Mouse (Mus musculus) kidney, embryonic 14.5 days (tissue): Measurements from ENCODE around the gene Polr3g. TPM values are rescaled to one million over a fixed set of nuclear protein-coding genes. Genes with fewer than 3 reads are reported as not detected.

ENCODE experiments used
- ATAC-seq: fragments of 200-750 bp; cut with Nextera tagmentation; 2 replicates; pipeline ENCODE4 v1.8.0; 2017; ENCODE audit warnings: moderate number of reproducible peaks, mild to moderate bottlenecking, moderate TSS enrichment, moderate library complexity; ENCODE audit not compliant: low FRiP score, low TSS enrichment
- H3K27ac ChIP-seq: fragments of 300-500 bp; sonication (generic); 2 replicates; pipeline ENCODE4 v1.5.1; 2014; ENCODE audit warnings: low read depth, mild to moderate bottlenecking, low read length, moderate library complexity, mixed read lengths
- H3K27me3 ChIP-seq: fragments of 300-500 bp; sonication (generic); 2 replicates; pipeline ENCODE4 v1.6.1; 2014; ENCODE audit warnings: mild to moderate bottlenecking, low read length; ENCODE audit not compliant: control insufficient read depth, insufficient read depth
- H3K36me3 ChIP-seq: fragments of 300-500 bp; sonication (generic); 2 replicates; pipeline ENCODE4 v1.6.1; 2014; ENCODE audit warnings: low read length, mixed read lengths; ENCODE audit not compliant: control insufficient read depth, insufficient read depth
- H3K4me1 ChIP-seq: fragments of 300-500 bp; sonication (generic); 2 replicates; pipeline ENCODE4 v1.6.1; 2014; ENCODE audit warnings: low read length, mixed read lengths; ENCODE audit not compliant: control insufficient read depth, insufficient read depth
- H3K4me2 ChIP-seq: fragments of 300-500 bp; sonication (generic); replicated peaks from 2 replicates; pipeline ENCODE4 v1.6.1; 2014; ENCODE audit warnings: low read depth, mild to moderate bottlenecking, low read length
- H3K4me3 ChIP-seq: fragments of 300-500 bp; sonication (generic); 2 replicates; pipeline ENCODE4 v1.5.1; 2014; ENCODE audit warnings: mild to moderate bottlenecking, low read length
- H3K9ac ChIP-seq: fragments of 300-500 bp; sonication (generic); 2 replicates; pipeline ENCODE4 v1.6.1; 2014; ENCODE audit warnings: low read depth, mild to moderate bottlenecking, low read length, moderate library complexity
- H3K9me3 ChIP-seq: fragments of 300-500 bp; sonication (generic); 2 replicates; pipeline ENCODE4 v1.6.1; 2016; ENCODE audit warnings: low read length; ENCODE audit not compliant: control insufficient read depth
- WGBS: fragments of 180-500 bp; shearing (Covaris S2); extraction: QIAGEN DNeasy Blood & Tissue Kit; methylation state at CpG from one replicate; pipeline ENCODE4 v1.1.7; 2014; 5-methylcytosine and 5-hydroxymethylcytosine counted together
- polyA plus RNA-seq: library from polyadenylated mRNA; unstranded; fragments of >200 nt; fragmentation: Nextera tagmentation; extraction: Ambion mirVana; gene quantifications from 2 replicates; pipeline ENCODE4 v1.2.1, GENCODE M21; 2014

Polr3g gene
- polyA plus RNA-seq, result 14.4 and 15.0 TPM in 2 replicates

GRCm38 (mm10) chr13:81710775-81711545 is at the start of gene Polr3g, which contains the start of gene Mblac2:
Gene Polr3g, minus strand, starts transcription at chr13:81711013.
Gene Mblac2, plus strand, starts transcription at chr13:81711341.
- Histone ChIP-seq H3K27ac (peak within 1 kb of the TSS; percentile 73; the same call in 1 of the 2 replicates), H3K4me3 (peak within 1 kb of the TSS; percentile 78), H3K9ac (peak within 1 kb of the TSS; percentile 62), H3K4me2 (peak within 1 kb of the TSS; percentile 97), H3K4me1 (no peaks in the 10 kb centered on the region; the same call in 1 of the 2 replicates), H3K9me3 (no peaks in the 10 kb centered on the region), H3K36me3 (no peaks in the 10 kb centered on the region), H3K27me3 (no peaks in the 10 kb centered on the region)
- peak; percentile 97 for ATAC-seq
- 0% methylated on average over 61 of the region's 61 CpGs for WGBS

GRCm38 (mm10) chr13:81760379-81760778 is 49.6 kb upstream of the Polr3g start:
- Histone ChIP-seq H3K4me2 (no peak overlapping the region), H3K4me3 (no peak overlapping the region), H3K9ac (no peak overlapping the region), H3K27ac (no peak overlapping the region), H3K9me3 (no peaks in the 10 kb centered on the region), H3K36me3 (no peaks in the 10 kb centered on the region), H3K27me3 (no peaks in the 10 kb centered on the region), H3K4me1 (no peaks in the 10 kb centered on the region)
- WGBS, result 30% methylated on average over 3 of the region's 3 CpGs
- no peak for ATAC-seq

GRCm38 (mm10) chr13:81757058-81757660 is 46.3 kb upstream of the Polr3g start:
- 83% methylated on average over 5 of the region's 5 CpGs for WGBS
- Histone ChIP-seq H3K36me3 (no peaks in the 10 kb centered on the region), H3K9ac (no peak overlapping the region), H3K27ac (no peak overlapping the region), H3K4me3 (no peak overlapping the region), H3K4me2 (no peak overlapping the region), H3K27me3 (no peaks in the 10 kb centered on the region), H3K4me1 (no peaks in the 10 kb centered on the region), H3K9me3 (no peaks in the 10 kb centered on the region)
- ATAC-seq, result no peak

GRCm38 (mm10) chr13:81755324-81755723 is 44.5 kb upstream of the Polr3g start:
- 97% methylated on average over 1 of the region's 1 CpGs for WGBS
- ATAC-seq, result no peak
- H3K27ac ChIP-seq, result no peak overlapping the region

GRCm38 (mm10) chr13:81754878-81755277 is 44.1 kb upstream of the Polr3g start:
- no peak for ATAC-seq
- no peak overlapping the region for H3K27ac ChIP-seq

More at GRCm38 (mm10) chr13:81755324-81755723, 44.5 kb upstream of the Polr3g start:
- H3K4me2 ChIP-seq, result no peak overlapping the region
- H3K27me3 ChIP-seq, result no peaks in the 10 kb centered on the region
- H3K9ac ChIP-seq, result no peak overlapping the region
- no peaks in the 10 kb centered on the region for H3K4me1 ChIP-seq
- H3K36me3 ChIP-seq, result no peaks in the 10 kb centered on the region
- no peak overlapping the region for H3K4me3 ChIP-seq
- no peaks in the 10 kb centered on the region for H3K9me3 ChIP-seq

GRCm38 (mm10) chr13:81744092-81744396 is 33.2 kb upstream of the Polr3g start:
- Histone ChIP-seq H3K9ac (no peak overlapping the region), H3K36me3 (no peaks in the 10 kb centered on the region), H3K4me2 (no peak overlapping the region), H3K4me3 (no peak overlapping the region), H3K9me3 (no peaks in the 10 kb centered on the region), H3K4me1 (no peaks in the 10 kb centered on the region), H3K27me3 (no peaks in the 10 kb centered on the region), H3K27ac (no peak overlapping the region)
- ATAC-seq, result no peak
- 46% methylated on average over 2 of the region's 2 CpGs for WGBS

More at GRCm38 (mm10) chr13:81754878-81755277, 44.1 kb upstream of the Polr3g start:
- Histone ChIP-seq H3K4me3 (no peak overlapping the region), H3K9ac (no peak overlapping the region), H3K9me3 (no peaks in the 10 kb centered on the region), H3K27me3 (no peaks in the 10 kb centered on the region), H3K4me2 (no peak overlapping the region), H3K36me3 (no peaks in the 10 kb centered on the region), H3K4me1 (no peaks in the 10 kb centered on the region)

GRCm38 (mm10) chr13:81743391-81744091 is 32.7 kb upstream of the Polr3g start:
- no peak overlapping the region for H3K4me3 ChIP-seq
- no peaks in the 10 kb centered on the region for H3K36me3 ChIP-seq
- H3K4me1 ChIP-seq, result no peaks in the 10 kb centered on the region
- H3K27me3 ChIP-seq, result no peaks in the 10 kb centered on the region
- 60% methylated on average over 9 of the region's 10 CpGs for WGBS
- no peak overlapping the region for H3K4me2 ChIP-seq
- no peak overlapping the region for H3K9ac ChIP-seq
- no peaks in the 10 kb centered on the region for H3K9me3 ChIP-seq
- H3K27ac ChIP-seq, result no peak overlapping the region
- ATAC-seq, result no peak

- no peak overlapping the region for H3K4me2 ChIP-seq
- H3K4me3 ChIP-seq, result no peak overlapping the region
- H3K4me1 ChIP-seq, result no peaks in the 10 kb centered on the region
- H3K9ac ChIP-seq, result no peak overlapping the region
- no peak overlapping the region for H3K27ac ChIP-seq
- H3K27me3 ChIP-seq, result no peaks in the 10 kb centered on the region
- no peaks in the 10 kb centered on the region for H3K36me3 ChIP-seq
- ATAC-seq, result no peak
- H3K9me3 ChIP-seq, result no peaks in the 10 kb centered on the region
- WGBS, result 71% methylated on average over 3 of the region's 3 CpGs
These were observed 30.1 kb upstream of the Polr3g start for GRCm38 (mm10) chr13:81740898-81741297.

- ATAC-seq, result no peak
- Histone ChIP-seq H3K27me3 (no peaks in the 10 kb centered on the region), H3K4me1 (no peaks in the 10 kb centered on the region), H3K4me2 (no peak overlapping the region), H3K4me3 (no peak overlapping the region), H3K36me3 (no peaks in the 10 kb centered on the region), H3K9me3 (no peaks in the 10 kb centered on the region), H3K27ac (no peak overlapping the region), H3K9ac (no peak overlapping the region)
- 92% methylated on average over 5 of the region's 5 CpGs for WGBS
These were observed 25.8 kb upstream of the Polr3g start for GRCm38 (mm10) chr13:81736606-81737005.
